Mouse (Mus musculus): ENCODE data around the gene Gli1. TPM values are rescaled to one million over a fixed set of nuclear protein-coding genes. Genes with fewer than 3 reads are reported as not detected.

The Gli1 gene
- polyA plus RNA-seq, 1 experiment from 2014 or later, result 3.7 TPM

- Histone ChIP-seq H3K27me3 (no peaks in the 10 kb centered on the region), H3K4me2 (replicated peaks) (peak overlapping the region; percentile 94), H3K9me3 (no peaks in the 10 kb centered on the region), H3K36me3 (peaks cover 49% of the 10 kb centered on the region), H3K4me3 (peak overlapping the region; percentile 77), H3K4me1 (peaks cover 57% of the 10 kb centered on the region), H3K27ac (replicated peaks) (peak overlapping the region; percentile 98), H3K9ac (replicated peaks) (peak overlapping the region; percentile 89)
- WGBS, result 73% methylated on average over 15 of the region's 15 CpGs
- ATAC-seq (ENCODE audit: low FRiP score, low read depth), result no peak
These were observed 54.4 kb downstream of the Gli1 start for GRCm38 (mm10) chr10:127287271-127287935.

GRCm38 (mm10) chr10:127286730-127287129, 55.0 kb downstream of the Gli1 start:
- Histone ChIP-seq H3K9ac (replicated peaks) (peak overlapping the region; percentile 89; the same call in 1 of the 2 replicates), H3K27me3 (no peaks in the 10 kb centered on the region), H3K4me2 (replicated peaks) (peak overlapping the region; percentile 94), H3K9me3 (no peaks in the 10 kb centered on the region), H3K4me1 (peaks cover 50% of the 10 kb centered on the region), H3K36me3 (peaks cover 56% of the 10 kb centered on the region), H3K27ac (replicated peaks) (peak overlapping the region; percentile 98), H3K4me3 (peak overlapping the region; percentile 77)
- WGBS, result 53% methylated on average over 7 of the region's 7 CpGs
- no peak for ATAC-seq (ENCODE audit: low FRiP score, low read depth)

GRCm38 (mm10) chr10:127286194-127286593, 55.6 kb downstream of the Gli1 start:
- Histone ChIP-seq H3K4me3 (0 out of 2 replicates have a peak overlapping the region, but pooled peaks have one; percentile 77), H3K9me3 (no peaks in the 10 kb centered on the region), H3K27me3 (no peaks in the 10 kb centered on the region), H3K4me2 (replicated peaks) (peak overlapping the region; percentile 94), H3K4me1 (peaks cover 45% of the 10 kb centered on the region), H3K9ac (replicated peaks) (peak overlapping the region; percentile 31; the same call in 1 of the 2 replicates), H3K36me3 (peaks cover 61% of the 10 kb centered on the region), H3K27ac (replicated peaks) (peak overlapping the region; percentile 11; the same call in 1 of the 2 replicates)
- 76% methylated on average over 7 of the region's 7 CpGs for WGBS
- no peak for ATAC-seq (ENCODE audit: low FRiP score, low read depth)

GRCm38 (mm10) chr10:127285644-127286043, 56.1 kb downstream of the Gli1 start:
- Histone ChIP-seq H3K27ac (replicated peaks) (no peak overlapping the region), H3K36me3 (peaks cover 67% of the 10 kb centered on the region), H3K9ac (replicated peaks) (peak overlapping the region; percentile 31; the same call in 1 of the 2 replicates), H3K4me2 (replicated peaks) (no peak overlapping the region), H3K4me1 (peaks cover 45% of the 10 kb centered on the region), H3K9me3 (no peaks in the 10 kb centered on the region), H3K27me3 (no peaks in the 10 kb centered on the region), H3K4me3 (0 out of 2 replicates have a peak overlapping the region, but pooled peaks have one; percentile 5)
- ATAC-seq (ENCODE audit: low FRiP score, low read depth), result no peak
- 67% methylated on average over 13 of the region's 13 CpGs for WGBS

- Histone ChIP-seq H3K9ac (replicated peaks) (0 out of 2 replicates have a peak overlapping the region, but pooled peaks have one; percentile 31), H3K4me2 (replicated peaks) (no peak overlapping the region), H3K4me1 (peaks cover 43% of the 10 kb centered on the region), H3K27me3 (no peaks in the 10 kb centered on the region), H3K4me3 (no peak overlapping the region), H3K9me3 (no peaks in the 10 kb centered on the region), H3K36me3 (peaks cover 73% of the 10 kb centered on the region), H3K27ac (replicated peaks) (no peak overlapping the region)
- WGBS, result 70% methylated on average over 11 of the region's 11 CpGs
- ATAC-seq (ENCODE audit: low FRiP score, low read depth), result no peak
These were observed 56.9 kb downstream of the Gli1 start for GRCm38 (mm10) chr10:127284724-127285500.

- Histone ChIP-seq H3K27ac (replicated peaks) (no peak overlapping the region), H3K4me1 (peaks cover 37% of the 10 kb centered on the region), H3K4me3 (no peak overlapping the region), H3K27me3 (no peaks in the 10 kb centered on the region), H3K9me3 (no peaks in the 10 kb centered on the region), H3K36me3 (peaks cover 79% of the 10 kb centered on the region), H3K9ac (replicated peaks) (no peak overlapping the region), H3K4me2 (replicated peaks) (no peak overlapping the region)
- ATAC-seq (ENCODE audit: low FRiP score, low read depth), result no peak
- WGBS, result 90% methylated on average over 7 of the region's 7 CpGs
These were observed 57.6 kb downstream of the Gli1 start for GRCm38 (mm10) chr10:127284105-127284622.

GRCm38 (mm10) chr10:127282620-127283215, 59.1 kb downstream of the Gli1 start:
- peaks cover 94% of the 10 kb centered on the region for H3K36me3 ChIP-seq
- H3K27ac ChIP-seq (replicated peaks), result no peak overlapping the region
- no peak overlapping the region for H3K4me2 ChIP-seq (replicated peaks)
- ATAC-seq (ENCODE audit: low FRiP score, low read depth), result no peak
- H3K27me3 ChIP-seq, result no peaks in the 10 kb centered on the region
- peaks cover 31% of the 10 kb centered on the region for H3K4me1 ChIP-seq
- no peaks in the 10 kb centered on the region for H3K9me3 ChIP-seq
- WGBS, result 91% methylated on average over 13 of the region's 13 CpGs
- H3K9ac ChIP-seq (replicated peaks), result no peak overlapping the region
- no peak overlapping the region for H3K4me3 ChIP-seq

- H3K4me1 ChIP-seq, result peaks cover 17% of the 10 kb centered on the region
- H3K9me3 ChIP-seq, result no peaks in the 10 kb centered on the region
- H3K36me3 ChIP-seq, result peaks cover 98% of the 10 kb centered on the region
- H3K27ac ChIP-seq (replicated peaks), result no peak overlapping the region
- H3K4me2 ChIP-seq (replicated peaks), result no peak overlapping the region
- H3K27me3 ChIP-seq, result no peaks in the 10 kb centered on the region
- WGBS, result 89% methylated on average over 8 of the region's 8 CpGs
- no peak overlapping the region for H3K4me3 ChIP-seq
- H3K9ac ChIP-seq (replicated peaks), result no peak overlapping the region
- ATAC-seq (ENCODE audit: low FRiP score, low read depth), result no peak
These were observed 60.5 kb downstream of the Gli1 start for GRCm38 (mm10) chr10:127281316-127281715.

Other genes starting within 250 kb of the Gli1 start
- 112 and 116 TPM in 2 replicates for gene Os9, start 220.8 kb downstream of the Gli1 start, polyA plus RNA-seq (2016; fragmentation: Nextera tagmentation; extraction: Ambion mirVana)
- gene B4galnt1, start 176.7 kb downstream of the Gli1 start, polyA plus RNA-seq (2016; fragmentation: Nextera tagmentation; extraction: Ambion mirVana), result 15.2 and 17.7 TPM in 2 replicates
- gene Slc26a10, start 161.3 kb downstream of the Gli1 start, polyA plus RNA-seq (2016; fragmentation: Nextera tagmentation; extraction: Ambion mirVana), result 0.89 and 1.1 TPM in 2 replicates
- gene Arhgef25, start 151.9 kb downstream of the Gli1 start, polyA plus RNA-seq (2016; fragmentation: Nextera tagmentation; extraction: Ambion mirVana), result 39.6 and 46.1 TPM in 2 replicates
- 204 and 205 TPM in 2 replicates for gene Dtx3, start 146.2 kb downstream of the Gli1 start, polyA plus RNA-seq (2016; fragmentation: Nextera tagmentation; extraction: Ambion mirVana)
- 17.0 and 18.1 TPM in 2 replicates for gene Pip4k2c, start 130.4 kb downstream of the Gli1 start, polyA plus RNA-seq (2016; fragmentation: Nextera tagmentation; extraction: Ambion mirVana)
- gene Kif5a, start 78.6 kb downstream of the Gli1 start, polyA plus RNA-seq (2016; fragmentation: Nextera tagmentation; extraction: Ambion mirVana), result 53.9 and 61.6 TPM in 2 replicates
- 245 and 250 TPM in 2 replicates for gene Dctn2, start 75.6 kb downstream of the Gli1 start, polyA plus RNA-seq (2016; fragmentation: Nextera tagmentation; extraction: Ambion mirVana)
- 20.3 and 21.7 TPM in 2 replicates for gene Mbd6, start 53.0 kb downstream of the Gli1 start, polyA plus RNA-seq (2016; fragmentation: Nextera tagmentation; extraction: Ambion mirVana)
- 156 and 166 TPM in 2 replicates for gene Mars, start 30.2 kb downstream of the Gli1 start, polyA plus RNA-seq (2016; fragmentation: Nextera tagmentation; extraction: Ambion mirVana)
- 0.86 and 1.1 TPM in 2 replicates for gene Arhgap9, start 20.0 kb downstream of the Gli1 start, polyA plus RNA-seq (2016; fragmentation: Nextera tagmentation; extraction: Ambion mirVana)
- not detected in 2 replicates for gene Inhbe, start 12.4 kb upstream of the Gli1 start, polyA plus RNA-seq (2016; fragmentation: Nextera tagmentation; extraction: Ambion mirVana)
- not detected in 2 replicates for gene Inhbc, start 28.5 kb upstream of the Gli1 start, polyA plus RNA-seq (2016; fragmentation: Nextera tagmentation; extraction: Ambion mirVana)
- 40.7 and 42.1 TPM in 2 replicates for gene R3hdm2, start 38.4 kb upstream of the Gli1 start, polyA plus RNA-seq (2016; fragmentation: Nextera tagmentation; extraction: Ambion mirVana)
- 0.89 and 1.6 TPM in 2 replicates for gene Stac3, start 159.7 kb upstream of the Gli1 start, polyA plus RNA-seq (2016; fragmentation: Nextera tagmentation; extraction: Ambion mirVana)
- gene Ndufa4l2, start 173.0 kb upstream of the Gli1 start, polyA plus RNA-seq (2016; fragmentation: Nextera tagmentation; extraction: Ambion mirVana), result 7.0 and 7.6 TPM in 2 replicates
- gene Shmt2, start 180.5 kb upstream of the Gli1 start, polyA plus RNA-seq (2016; fragmentation: Nextera tagmentation; extraction: Ambion mirVana), result 75.1 and 77.8 TPM in 2 replicates
- gene Nxph4, start 192.6 kb upstream of the Gli1 start, polyA plus RNA-seq (2016; fragmentation: Nextera tagmentation; extraction: Ambion mirVana), result 55.9 and 58.2 TPM in 2 replicates